Mouse (Mus musculus): ENCODE data around the gene Phf23.

Gene Phf23

GRCm38 (mm10) chr11:69992396-69992795 lies 3.2 kb upstream of the Phf23 start:
- no peaks in the 10 kb centered on the region for H3K9me3 ChIP-seq (ENCODE audit: low read length)

DNA sequence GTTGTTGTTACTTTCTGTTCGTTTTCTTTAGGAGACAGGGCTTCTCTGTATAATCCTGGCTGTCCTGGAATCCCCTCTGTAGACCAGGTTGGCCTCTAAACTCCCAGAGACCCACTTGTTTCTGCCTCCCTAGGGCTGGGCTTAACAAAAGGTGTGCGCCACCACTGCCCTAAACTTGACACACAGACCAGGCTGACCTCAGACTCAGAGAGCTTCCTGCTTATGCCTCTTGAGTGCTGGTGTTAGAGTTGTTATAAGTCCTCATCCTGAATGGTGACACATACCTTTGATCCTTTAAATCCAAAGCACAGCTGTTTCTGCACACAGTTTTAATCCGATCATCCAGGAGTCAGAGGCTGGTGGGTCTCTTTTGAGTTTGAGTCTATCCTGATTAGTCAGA lies 2.6 kb upstream of the Phf23 start:
- TF ChIP-seq NANOG (IDR thresholded peaks at IDR 0.05; ENCODE audit: borderline replicate concordance, low read length) (no peak), CTCF (conservative IDR thresholded peaks at IDR 0.05; ENCODE audit: low read length) (no peak), POU5F1 (IDR thresholded peaks at IDR 0.05; ENCODE audit: borderline replicate concordance, low read length) (no peak)
- Histone ChIP-seq H3K4me3 (replicated peaks; ENCODE audit: low read length) (no peak overlapping the region), H3K4me1 (replicated peaks; ENCODE audit: low read depth, low read length) (peaks cover 42% of the 10 kb centered on the region), H3K36me3 (ENCODE audit: insufficient read depth, low read length) (peaks cover 51% of the 10 kb centered on the region), H3K27me3 (ENCODE audit: insufficient read depth, low read length) (no peaks in the 10 kb centered on the region), H3K9me3 (ENCODE audit: low read length) (no peaks in the 10 kb centered on the region)

More at GRCm38 (mm10) chr11:69992396-69992795, 3.2 kb upstream of the Phf23 start:
- Histone ChIP-seq H3K36me3 (ENCODE audit: insufficient read depth, low read length) (peaks cover 51% of the 10 kb centered on the region), H3K27me3 (ENCODE audit: insufficient read depth, low read length) (no peaks in the 10 kb centered on the region), H3K4me1 (replicated peaks; ENCODE audit: low read depth, low read length) (peaks cover 37% of the 10 kb centered on the region), H3K4me3 (replicated peaks; ENCODE audit: low read length) (peak overlapping the region; percentile 89)
- no peak for TF ChIP-seq CTCF (conservative IDR thresholded peaks at IDR 0.05; ENCODE audit: low read length)
- no peak for TF ChIP-seq POU5F1 (IDR thresholded peaks at IDR 0.05; ENCODE audit: borderline replicate concordance, low read length)
- TF ChIP-seq NANOG (IDR thresholded peaks at IDR 0.05; ENCODE audit: borderline replicate concordance, low read length): no peak

GRCm38 (mm10) chr11:69994401-69995090 lies 1.0 kb upstream of the Phf23 start:
- Histone ChIP-seq H3K4me1 (replicated peaks; ENCODE audit: low read depth, low read length) (peaks cover 58% of the 10 kb centered on the region), H3K36me3 (ENCODE audit: insufficient read depth, low read length) (peaks cover 51% of the 10 kb centered on the region), H3K27me3 (ENCODE audit: insufficient read depth, low read length) (no peaks in the 10 kb centered on the region), H3K9me3 (ENCODE audit: low read length) (no peaks in the 10 kb centered on the region), H3K4me3 (replicated peaks; ENCODE audit: low read length) (peak overlapping the region; percentile 100; the same call in 1 of the 2 replicates)
- TF ChIP-seq POU5F1 (IDR thresholded peaks at IDR 0.05; ENCODE audit: borderline replicate concordance, low read length): no peak

DNA sequence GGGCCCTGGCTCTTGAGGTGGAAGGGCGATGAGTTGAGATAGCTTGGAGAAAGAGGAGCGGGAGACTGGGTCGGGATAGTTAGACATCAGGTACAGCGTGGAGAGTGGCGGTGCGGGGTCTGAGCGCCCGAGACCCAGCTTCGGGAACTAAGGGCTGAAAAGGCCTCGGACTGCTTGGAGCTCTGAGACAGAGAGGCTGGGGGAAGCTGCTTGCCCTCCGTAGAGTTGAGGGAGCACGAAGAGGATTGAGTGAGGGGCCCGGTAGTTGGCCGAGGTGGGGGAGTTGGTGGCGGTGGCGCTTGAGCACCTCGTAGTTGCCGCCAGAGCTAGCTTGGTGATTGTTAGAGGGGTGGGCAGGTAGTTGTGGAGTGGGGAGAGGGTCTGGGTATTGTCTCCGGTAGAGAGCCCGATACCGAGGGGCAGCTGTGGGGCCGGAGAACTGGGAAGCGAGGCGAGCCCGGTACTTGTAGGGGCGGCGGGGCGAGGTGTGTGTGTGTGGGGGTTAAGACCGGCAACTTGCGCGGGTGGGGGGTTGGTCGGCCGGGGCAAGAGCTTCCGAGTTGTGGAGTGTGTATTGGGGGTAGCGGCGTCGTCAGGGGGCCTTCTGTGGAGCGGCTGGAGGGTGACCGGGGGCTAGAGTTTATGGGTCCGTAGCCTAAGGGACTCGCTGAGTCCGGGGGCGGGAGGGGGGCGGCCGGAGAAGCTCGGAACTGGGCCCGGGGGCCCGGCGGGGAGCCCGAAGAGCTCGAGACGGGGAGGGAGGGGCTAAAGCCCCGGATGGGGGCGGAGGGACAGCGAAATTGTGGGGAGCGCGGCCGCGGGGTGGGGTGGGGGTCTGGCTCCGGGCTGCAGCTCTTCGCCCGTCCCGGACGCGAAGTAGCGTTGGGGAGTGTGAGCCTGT lies 834 bp downstream of the Phf23 start:
- Histone ChIP-seq H3K4me1 (replicated peaks; ENCODE audit: low read depth, low read length) (peaks cover 58% of the 10 kb centered on the region), H3K4me3 (replicated peaks; ENCODE audit: low read length) (peak overlapping the region; percentile 100), H3K36me3 (ENCODE audit: insufficient read depth, low read length) (peaks cover 52% of the 10 kb centered on the region), H3K9me3 (ENCODE audit: low read length) (no peaks in the 10 kb centered on the region), H3K27me3 (ENCODE audit: insufficient read depth, low read length) (no peaks in the 10 kb centered on the region)
- TF ChIP-seq CTCF (conservative IDR thresholded peaks at IDR 0.05; ENCODE audit: low read length) (no peak), NANOG (IDR thresholded peaks at IDR 0.05; ENCODE audit: borderline replicate concordance, low read length) (no peak), POU5F1 (IDR thresholded peaks at IDR 0.05; ENCODE audit: borderline replicate concordance, low read length) (no peak)

- Histone ChIP-seq H3K4me1 (replicated peaks; ENCODE audit: low read depth, low read length) (peaks cover 62% of the 10 kb centered on the region), H3K9me3 (ENCODE audit: low read length) (no peaks in the 10 kb centered on the region), H3K27me3 (ENCODE audit: insufficient read depth, low read length) (no peaks in the 10 kb centered on the region), H3K4me3 (replicated peaks; ENCODE audit: low read length) (peak overlapping the region; percentile 100), H3K36me3 (ENCODE audit: insufficient read depth, low read length) (peaks cover 54% of the 10 kb centered on the region)
- TF ChIP-seq POU5F1 (IDR thresholded peaks at IDR 0.05; ENCODE audit: borderline replicate concordance, low read length): no peak
- no peak for TF ChIP-seq NANOG (IDR thresholded peaks at IDR 0.05; ENCODE audit: borderline replicate concordance, low read length)
- TF ChIP-seq CTCF (conservative IDR thresholded peaks at IDR 0.05; ENCODE audit: low read length): no peak
Observed at GRCm38 (mm10) chr11:69997070-69997509, 1.5 kb downstream of the Phf23 start.

GRCm38 (mm10) chr11:69998567-69999491 lies 3.3 kb downstream of the Phf23 start:
- H3K4me1 ChIP-seq (replicated peaks; ENCODE audit: low read depth, low read length): peaks cover 70% of the 10 kb centered on the region
- H3K4me3 ChIP-seq (replicated peaks; ENCODE audit: low read length): peak overlapping the region; percentile 100
- no peaks in the 10 kb centered on the region for H3K9me3 ChIP-seq (ENCODE audit: low read length)
- peaks cover 59% of the 10 kb centered on the region for H3K36me3 ChIP-seq (ENCODE audit: insufficient read depth, low read length)
- H3K27me3 ChIP-seq (ENCODE audit: insufficient read depth, low read length): no peaks in the 10 kb centered on the region
- TF ChIP-seq CTCF (conservative IDR thresholded peaks at IDR 0.05; ENCODE audit: low read length): peak; percentile 25
- TF ChIP-seq POU5F1 (IDR thresholded peaks at IDR 0.05; ENCODE audit: borderline replicate concordance, low read length): no peak
- TF ChIP-seq NANOG (IDR thresholded peaks at IDR 0.05; ENCODE audit: borderline replicate concordance, low read length): no peak

DNA sequence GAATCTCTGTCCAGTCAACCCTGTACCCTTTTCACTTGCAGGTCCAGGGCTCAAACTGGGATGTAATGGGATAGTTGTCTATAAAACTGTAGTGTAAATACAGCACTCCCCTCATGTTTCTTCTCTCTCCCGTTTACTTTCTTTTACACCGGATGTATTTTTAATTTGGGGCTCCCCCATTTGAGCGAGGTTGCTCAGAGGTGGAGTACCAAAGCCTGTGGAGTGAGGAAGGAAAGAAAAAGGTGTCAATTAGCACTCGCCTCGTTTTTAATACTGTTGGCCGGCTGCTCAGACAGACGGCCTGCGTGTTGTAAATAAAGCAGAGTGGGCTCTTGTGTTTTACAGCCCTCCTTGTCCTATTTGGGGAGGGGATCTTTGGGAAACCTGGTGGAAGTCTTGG lies 4.1 kb downstream of the Phf23 start:
- TF ChIP-seq CTCF (conservative IDR thresholded peaks at IDR 0.05; ENCODE audit: low read length) (no peak), NANOG (IDR thresholded peaks at IDR 0.05; ENCODE audit: borderline replicate concordance, low read length) (no peak), POU5F1 (IDR thresholded peaks at IDR 0.05; ENCODE audit: borderline replicate concordance, low read length) (no peak)
- peaks cover 59% of the 10 kb centered on the region for H3K36me3 ChIP-seq (ENCODE audit: insufficient read depth, low read length)
- H3K4me1 ChIP-seq (replicated peaks; ENCODE audit: low read depth, low read length): peaks cover 70% of the 10 kb centered on the region
- no peaks in the 10 kb centered on the region for H3K27me3 ChIP-seq (ENCODE audit: insufficient read depth, low read length)
- H3K4me3 ChIP-seq (replicated peaks; ENCODE audit: low read length): peak overlapping the region; percentile 35; the same call in 1 of the 2 replicates
- H3K9me3 ChIP-seq (ENCODE audit: low read length): no peaks in the 10 kb centered on the region

Measured in E14TG2a.4 (cell line).